Mouse (Mus musculus) ES-E14 (cell line): ENCODE results near the gene 1700001O22Rik.

Experiments used
- CHD2 ChIP-seq: IDR thresholded peaks from 2 replicates; pipeline ENCODE4 v1.6.1; 2014; ENCODE audit warnings: mild to moderate bottlenecking, low read depth, low read length, inconsistent platforms
- HCFC1 ChIP-seq: IDR thresholded peaks from 2 replicates; pipeline ENCODE4 v1.6.1; 2012; ENCODE audit warnings: low read length, inconsistent platforms, borderline replicate concordance; ENCODE audit not compliant: insufficient read depth
- MAFK ChIP-seq: IDR thresholded peaks from 2 replicates; pipeline ENCODE4 v1.6.1; 2014; ENCODE audit warnings: mild to moderate bottlenecking, low read depth, low read length, inconsistent platforms; ENCODE audit not compliant: insufficient read depth

DNA sequence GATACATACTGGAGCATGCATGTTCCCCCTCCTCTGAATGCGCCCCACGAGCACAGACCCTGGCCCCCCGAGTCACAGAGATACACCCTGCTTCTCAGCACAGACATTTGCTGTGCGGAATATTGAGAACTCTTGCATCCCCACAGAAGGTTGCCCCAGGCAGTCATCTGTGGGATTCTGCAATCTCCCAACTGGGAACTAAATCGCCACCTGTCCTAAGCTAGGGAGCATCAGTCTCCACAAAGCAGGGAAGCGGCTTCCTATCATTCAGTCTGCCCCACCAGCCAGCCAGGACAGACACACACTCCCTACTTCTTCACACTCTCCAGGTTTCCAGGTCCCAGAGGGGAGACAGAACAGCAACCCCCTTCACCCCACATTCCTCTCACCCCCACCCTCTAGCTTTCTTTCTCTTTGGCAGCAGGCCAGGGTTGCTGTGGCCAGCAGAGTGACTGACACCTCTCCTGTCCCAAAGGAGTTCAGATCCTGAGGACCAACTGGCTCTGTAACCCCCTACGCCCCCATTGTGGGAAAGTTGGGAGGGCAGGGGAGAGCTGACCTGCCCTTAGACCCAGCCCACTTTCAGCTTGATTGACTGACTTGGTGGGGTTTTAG lies 35.7 kb downstream of the 1700001O22Rik start:
- no peak for TF ChIP-seq HCFC1
- no peak for TF ChIP-seq MAFK
- TF ChIP-seq CHD2, result no peak
